ENCODE assay signal across 24 mouse cellular contexts in the genomic region with DNA sequence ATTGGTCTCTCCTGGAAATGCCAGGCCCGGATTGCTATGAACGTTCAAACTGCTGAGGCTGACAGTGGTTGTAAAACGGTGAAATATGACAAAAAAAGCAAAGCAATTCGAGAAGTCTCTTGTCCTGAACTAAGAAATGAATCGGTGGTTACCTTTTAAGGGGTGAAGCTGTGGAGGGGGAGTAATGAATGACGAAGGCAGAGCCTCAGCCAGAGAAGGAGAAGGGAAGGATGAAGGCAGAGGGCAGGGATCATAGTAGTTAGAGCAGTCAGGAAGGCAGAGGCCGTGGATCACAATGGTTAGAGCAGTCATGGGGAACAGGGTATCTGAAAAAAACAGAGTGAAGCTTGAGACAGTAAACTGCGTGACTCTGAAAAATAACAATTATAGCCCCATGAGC.
"Had no signal": no experiment of that assay in that cellular context is flagged by ENCODE, and none has a peak within 500 bp of the region (broad histone marks: within the 10 kb centered on the region; RNA-seq: fewer than 3 reads in every experiment).

No protein-coding gene starts in this region.

- H3K4me2 ChIP-seq: heart, embryonic 12.5 days; hindbrain, embryonic 12.5 days; hindbrain, embryonic 14.5 days; intestine, embryonic 15.5 days; limb, embryonic 13.5 days; limb, embryonic 15.5 days; liver, embryonic 12.5 days had no signal

- H3K27me3 ChIP-seq: heart, embryonic 12.5 days; hindbrain, embryonic 12.5 days; intestine, embryonic 15.5 days; limb, embryonic 13.5 days; limb, embryonic 15.5 days; liver, embryonic 12.5 days had no signal

- H3K9me3 ChIP-seq: heart, embryonic 10.5 days; heart, embryonic 12.5 days; hindbrain, embryonic 10.5 days; hindbrain, embryonic 12.5 days; intestine, embryonic 15.5 days; limb, embryonic 13.5 days; limb, embryonic 15.5 days; liver, embryonic 12.5 days had no signal

- H3K4me3 ChIP-seq: gastrocnemius, adult 2 months; heart, embryonic 10.5 days; heart, embryonic 12.5 days; hindbrain, embryonic 10.5 days; hindbrain, embryonic 12.5 days; intestine, embryonic 15.5 days; layer of hippocampus, adult 2 months; left cerebral cortex, adult 2 months; limb, embryonic 13.5 days; limb, embryonic 15.5 days; liver, embryonic 12.5 days had no signal

- H3K9ac ChIP-seq: heart, embryonic 12.5 days; hindbrain, embryonic 12.5 days; hindbrain, embryonic 14.5 days; intestine, embryonic 15.5 days; limb, embryonic 13.5 days; limb, embryonic 15.5 days; liver, embryonic 12.5 days; liver, embryonic 14.5 days had no signal

- H3K36me3 ChIP-seq: heart, embryonic 10.5 days; heart, embryonic 12.5 days; hindbrain, embryonic 10.5 days; hindbrain, embryonic 12.5 days; intestine, embryonic 15.5 days; limb, embryonic 13.5 days; limb, embryonic 15.5 days; liver, embryonic 12.5 days had no signal

- H3K4me1 ChIP-seq: heart, embryonic 10.5 days; heart, embryonic 12.5 days; hindbrain, embryonic 10.5 days; hindbrain, embryonic 12.5 days; intestine, embryonic 15.5 days; limb, embryonic 13.5 days; limb, embryonic 15.5 days; liver, embryonic 12.5 days had no signal

- ATAC-seq: hindbrain, embryonic 16.5 days; inflammation-experienced regulatory T-cells, adult 6 months; intestine, embryonic 15.5 days; intestine, postnatal 0 days; liver, embryonic 12.5 days had no signal

- H3K27ac ChIP-seq: gastrocnemius, adult 2 months; heart, embryonic 10.5 days; hindbrain, embryonic 10.5 days; hindbrain, embryonic 12.5 days; hindbrain, embryonic 14.5 days; intestine, embryonic 15.5 days; layer of hippocampus, adult 2 months; left cerebral cortex, adult 2 months; limb, embryonic 13.5 days; limb, embryonic 15.5 days; liver, embryonic 12.5 days; liver, embryonic 14.5 days had no signal

- DNase-seq: gastrocnemius, adult 2 months; gastrocnemius, postnatal 10 days; gastrocnemius, postnatal 25 days; heart, adult 18-20 months; heart, postnatal 10 days; heart, postnatal 4 days; kidney, adult 18-20 months; kidney, postnatal 14 days; kidney, postnatal 4 days had no signal
